Mouse (Mus musculus): Measurements from ENCODE around the gene Epha10.

GRCm38 (mm10) chr4:124893769-124894168 lies 13.1 kb downstream of the Epha10 start:
- TF ChIP-seq EP300 (IDR thresholded peaks at IDR 0.05; ENCODE audit: insufficient read depth, low read depth, low read length) (no peak), CTCF (IDR thresholded peaks at IDR 0.05) (no peak)
